Mouse (Mus musculus): ENCODE data around the gene Zbtb16.

DNA sequence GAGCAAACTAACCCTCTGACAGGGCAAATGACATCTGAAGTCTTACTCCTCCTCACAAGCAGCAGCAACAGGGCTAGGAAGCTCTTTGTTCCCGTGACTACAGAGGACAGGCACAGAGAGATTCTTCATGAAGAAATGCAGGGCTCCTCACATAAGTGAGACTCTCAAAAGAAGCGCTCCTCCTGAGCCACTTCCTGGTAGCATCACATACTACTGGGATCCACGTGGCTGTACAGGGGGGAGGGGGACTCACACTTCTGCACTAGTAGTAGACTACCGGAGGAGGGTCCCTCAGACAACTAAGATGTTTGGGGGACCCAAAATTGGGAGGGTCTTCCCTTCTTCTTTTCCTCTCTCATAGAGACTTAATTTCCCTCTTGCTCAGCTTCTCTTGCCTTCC lies 139.7 kb downstream of the Zbtb16 start:
- TF ChIP-seq CTCF (conservative IDR thresholded peaks at IDR 0.05; ENCODE audit: insufficient read depth, insufficient read length, low read depth, low read length) (no peak), POLR2A (IDR thresholded peaks at IDR 0.05; ENCODE audit: low read depth, low read length) (no peak)

All from kidney, adult 2 months (tissue).